Mouse (Mus musculus) lung, adult 2 months (tissue): ENCODE results near the gene Slc19a1. TPM values are rescaled to one million over a fixed set of nuclear protein-coding genes. Genes with fewer than 3 reads are reported as not detected.
A peak's percentile ranks its signal among the peaks of the same experiment; 100 is the strongest.

Source experiments
- DNase-seq: peaks from one replicate; pipeline ENCODE4 v3.0.0; 2022
- H3K4me1 ChIP-seq: fragments of 200-500 bp; 2 replicates; pipeline ENCODE4 v1.6.1; 2011; ENCODE audit warnings: low read length; ENCODE audit not compliant: control insufficient read depth, insufficient read depth
- H3K4me3 ChIP-seq: fragments of 200-500 bp; replicated peaks from 2 replicates; pipeline ENCODE3; 2011; ENCODE audit warnings: low read depth, mild to moderate bottlenecking, control low read depth, low read length; ENCODE audit errors: extremely low read depth
- CTCF ChIP-seq: fragments of 200-500 bp; IDR thresholded peaks from 2 replicates; pipeline ENCODE4 v1.5.1; 2011; ENCODE audit warnings: mild to moderate bottlenecking, low read length, control low read depth; ENCODE audit not compliant: insufficient read depth
- POLR2A ChIP-seq: fragments of 200-500 bp; IDR thresholded peaks from 2 replicates; pipeline ENCODE4 v1.6.1; 2011; ENCODE audit warnings: low read depth, mild to moderate bottlenecking, control low read depth, low read length, borderline replicate concordance; ENCODE audit errors: extremely low read depth
- WGBS: fragments of 180-500 bp; shearing (Covaris S2); methylation state at CpG from one replicate; pipeline ENCODE4 v1.1.7; 2018; 5-methylcytosine and 5-hydroxymethylcytosine counted together
- polyA plus RNA-seq: library from polyadenylated mRNA; depleted of rRNA; stranded (reverse); fragments of >200 nt; gene quantifications from 2 replicates; pipeline ENCODE4 v1.2.3, GENCODE M21; 2012; rRNA removed

Gene Slc19a1
- polyA plus RNA-seq: 26.4 and 26.7 TPM in 2 replicates

- peak within 1 kb of the TSS; percentile 73 for H3K4me3 ChIP-seq
- DNase-seq: no peak
- 0 out of 2 replicates have a peak, but pooled peaks cover 6% of the 10 kb centered on the region for H3K4me1 ChIP-seq
- TF ChIP-seq POLR2A: no peak
- TF ChIP-seq CTCF: no peak
- 71% methylated on average over 13 of the region's 13 CpGs for WGBS
Observed at GRCm38 (mm10) chr10:77031768-77032375, at the start of gene Slc19a1. Gene Slc19a1 (plus strand): TSS chr10:77032241.

- WGBS: 87% methylated on average over 5 of the region's 5 CpGs
- Histone ChIP-seq H3K4me1 (no peaks in the 10 kb centered on the region), H3K4me3 (no peak overlapping the region)
- no peak for DNase-seq
- TF ChIP-seq CTCF: no peak
Observed at GRCm38 (mm10) chr10:76988586-76988985, 43.5 kb upstream of the Slc19a1 start.

- 55% methylated on average over 3 of the region's 3 CpGs for WGBS
- no peak for DNase-seq
- H3K4me3 ChIP-seq: no peak overlapping the region
- no peaks in the 10 kb centered on the region for H3K4me1 ChIP-seq
- TF ChIP-seq POLR2A: no peak
- TF ChIP-seq CTCF: no peak
Observed at GRCm38 (mm10) chr10:76992456-76992855, 39.6 kb upstream of the Slc19a1 start.

- 0 out of 2 replicates have a peak, but pooled peaks cover 3% of the 10 kb centered on the region for H3K4me1 ChIP-seq
- no peak overlapping the region for H3K4me3 ChIP-seq
- TF ChIP-seq CTCF: no peak
- TF ChIP-seq POLR2A: no peak
- 42% methylated on average over 17 of the region's 17 CpGs for WGBS
- peak; percentile 36 for DNase-seq
Observed at GRCm38 (mm10) chr10:76997759-76998513, 34.1 kb upstream of the Slc19a1 start.

GRCm38 (mm10) chr10:77004936-77005335 lies 27.1 kb upstream of the Slc19a1 start:
- H3K4me3 ChIP-seq: no peak overlapping the region
- TF ChIP-seq CTCF (no peak), POLR2A (no peak)
- 42% methylated on average over 7 of the region's 7 CpGs for WGBS
- H3K4me1 ChIP-seq: no peaks in the 10 kb centered on the region
- no peak for DNase-seq

- TF ChIP-seq POLR2A: no peak
- no peak for TF ChIP-seq CTCF
- no peaks in the 10 kb centered on the region for H3K4me1 ChIP-seq
- H3K4me3 ChIP-seq: no peak overlapping the region
- WGBS: 56% methylated on average over 8 of the region's 8 CpGs
- no peak for DNase-seq
Observed at GRCm38 (mm10) chr10:77007433-77008108, 24.5 kb upstream of the Slc19a1 start.

GRCm38 (mm10) chr10:77008109-77008561 lies 23.9 kb upstream of the Slc19a1 start:
- Histone ChIP-seq H3K4me1 (no peaks in the 10 kb centered on the region), H3K4me3 (no peak overlapping the region)
- DNase-seq: no peak
- 44% methylated on average over 9 of the region's 9 CpGs for WGBS
- TF ChIP-seq CTCF: no peak
- TF ChIP-seq POLR2A: no peak

GRCm38 (mm10) chr10:77008698-77009097 lies 23.3 kb upstream of the Slc19a1 start:
- TF ChIP-seq CTCF (no peak), POLR2A (no peak)
- Histone ChIP-seq H3K4me3 (no peak overlapping the region), H3K4me1 (no peaks in the 10 kb centered on the region)
- WGBS: 60% methylated on average over 2 of the region's 3 CpGs
- no peak for DNase-seq

- no peak for DNase-seq
- WGBS: 73% methylated on average over 4 of the region's 4 CpGs
Observed at GRCm38 (mm10) chr10:77011681-77012080, 20.4 kb upstream of the Slc19a1 start.

GRCm38 (mm10) chr10:77016080-77016479 lies 16.0 kb upstream of the Slc19a1 start:
- H3K4me1 ChIP-seq: no peaks in the 10 kb centered on the region
- WGBS: 83% methylated on average over 7 of the region's 7 CpGs
- DNase-seq: no peak
- TF ChIP-seq POLR2A (no peak), CTCF (no peak)
- no peak overlapping the region for H3K4me3 ChIP-seq

More at GRCm38 (mm10) chr10:77011681-77012080, 20.4 kb upstream of the Slc19a1 start:
- Histone ChIP-seq H3K4me3 (no peak overlapping the region), H3K4me1 (no peaks in the 10 kb centered on the region)
- TF ChIP-seq CTCF (no peak), POLR2A (no peak)
